ENCODE assay signal across 22 mouse cellular contexts in genomic region chr7:80449620-80450091, GRCm38 (mm10). TPM values are rescaled to one million over a fixed set of nuclear protein-coding genes. Genes with fewer than 3 reads are reported as not detected.
DNase-seq lines count a peak whose midpoint lies in the region; ATAC-seq and TF ChIP-seq lines count a peak whose summit lies in the region.
"Had no signal": no experiment of that assay in that cellular context is flagged by ENCODE, and none has a peak within 500 bp of the region (broad histone marks: within the 10 kb centered on the region; RNA-seq: fewer than 3 reads in every experiment).

No protein-coding gene starts in this region.

- H3K27me3 ChIP-seq in heart, embryonic 10.5 days (ENCODE audit: insufficient read depth, poor library complexity, severe bottlenecking) = no peaks in the 10 kb centered on the region
- H3K27me3 ChIP-seq in lung, postnatal 0 days (replicated peaks; ENCODE audit: insufficient read depth, low read length) = no peaks in the 10 kb centered on the region
- H3K27me3 ChIP-seq: embryonic facial prominence, embryonic 13.5 days; midbrain, embryonic 12.5 days; stomach, embryonic 15.5 days had no signal

- WGBS in heart, embryonic 10.5 days = 39% methylated on average over 6 of the region's 6 CpGs
- 66% methylated on average over 6 of the region's 6 CpGs for WGBS in lung, postnatal 0 days

- H3K9ac ChIP-seq in lung, postnatal 0 days (replicated peaks; ENCODE audit: low read depth) = no peak overlapping the region
- H3K9ac ChIP-seq: embryonic facial prominence, embryonic 13.5 days; hindbrain, embryonic 14.5 days; midbrain, embryonic 12.5 days; stomach, embryonic 15.5 days had no signal

- no peak for DNase-seq in heart, embryonic 10.5 days (ENCODE audit: low spot score)
- no peak for DNase-seq in heart, adult 18-20 months
- peak; percentile 11 for DNase-seq in thymus, postnatal 14 days
- no peak for DNase-seq in thymus, postnatal 25 days
- peak; percentile 32 to 45 for DNase-seq in natural killer cell, adult 2 months (ENCODE audit: low spot score in 2 of 2)
- DNase-seq in cerebellum, postnatal 10 days = no peak
- no peak for DNase-seq in lung, postnatal 0 days (ENCODE audit: low spot score)
- DNase-seq: cerebellum, adult 18-20 months; heart, postnatal 10 days; kidney, adult 11 months; kidney, postnatal 10 days; lung, postnatal 36 days; right cerebral cortex, adult 18-20 months; spleen, adult 18-20 months had no signal

- H3K36me3 ChIP-seq in heart, embryonic 10.5 days = peaks cover 23% of the 10 kb centered on the region
- H3K36me3 ChIP-seq in lung, postnatal 0 days (ENCODE audit: insufficient read depth, low read length) = no peaks in the 10 kb centered on the region
- H3K36me3 ChIP-seq: stomach, embryonic 15.5 days had no signal

- H3K4me2 ChIP-seq in lung, postnatal 0 days (replicated peaks; ENCODE audit: low read depth, low read length) = no peak overlapping the region
- H3K4me2 ChIP-seq: embryonic facial prominence, embryonic 13.5 days; hindbrain, embryonic 14.5 days; midbrain, embryonic 12.5 days; stomach, embryonic 15.5 days had no signal

- no peak overlapping the region for H3K4me3 ChIP-seq in heart, embryonic 10.5 days
- H3K4me3 ChIP-seq in lung, postnatal 0 days (ENCODE audit: low read depth, low read length) = no peak overlapping the region
- H3K4me3 ChIP-seq: embryonic facial prominence, embryonic 13.5 days; left cerebral cortex, adult 2 months; limb, embryonic 10.5 days; midbrain, embryonic 12.5 days; myocyte; stomach, embryonic 15.5 days had no signal

- TF ChIP-seq EP300 in lung, postnatal 0 days (IDR thresholded peaks at IDR 0.05) = no peak

- peak; percentile 90 for ATAC-seq in inflammation-experienced regulatory T-cells, adult 6 months
- no peak for ATAC-seq in lung, postnatal 0 days

- no peak for TF ChIP-seq CTCF in lung, postnatal 0 days (IDR thresholded peaks at IDR 0.05)

- peak overlapping the region; percentile 43 for H3K27ac ChIP-seq in heart, embryonic 10.5 days
- no peak overlapping the region for H3K27ac ChIP-seq in lung, postnatal 0 days (ENCODE audit: low read length)
- H3K27ac ChIP-seq: embryonic facial prominence, embryonic 13.5 days; hindbrain, embryonic 14.5 days; left cerebral cortex, adult 2 months; limb, embryonic 10.5 days; midbrain, embryonic 12.5 days; stomach, embryonic 15.5 days had no signal

- peaks cover 60% of the 10 kb centered on the region for H3K4me1 ChIP-seq in heart, embryonic 10.5 days
- peaks cover 9% of the 10 kb centered on the region; the same call in 1 of the 2 replicates for H3K4me1 ChIP-seq in lung, postnatal 0 days (ENCODE audit: insufficient read depth, low read depth, low read length)
- H3K4me1 ChIP-seq: midbrain, embryonic 12.5 days had no signal

- H3K9me3 ChIP-seq in heart, embryonic 10.5 days = no peaks in the 10 kb centered on the region
- no peaks in the 10 kb centered on the region for H3K9me3 ChIP-seq in lung, postnatal 0 days (ENCODE audit: low read length)
- H3K9me3 ChIP-seq: embryonic facial prominence, embryonic 13.5 days; limb, embryonic 10.5 days; midbrain, embryonic 12.5 days; stomach, embryonic 15.5 days had no signal

RNA-seq across cellular contexts. Expression of gene Furin, which starts 44.4 kb away (rescaled TPM):
- polyA plus RNA-seq in heart, embryonic 10.5 days (2016; fragmentation: Nextera tagmentation; extraction: Ambion mirVana) = 18.1 and 20.7 TPM in 2 replicates
- total RNA-seq in heart, adult 18-20 months (2021) = 100 to 1,000 TPM; 103 to 114 TPM
- 10 to 100 TPM in 1 of 3 experiments, 1 to 10 TPM in 2; 8.4 to 19.1 (median 8.6) TPM for polyA plus RNA-seq in inflammation-experienced regulatory T-cells, adult 6 months (2017; shearing (Covaris generic))
- polyA plus RNA-seq in lung, postnatal 0 days (2015; fragmentation: Nextera tagmentation; extraction: Ambion mirVana) = 24.4 and 27.3 TPM in 2 replicates

Comparison
In these comparisons a context has a peak if more than half of its experiments do, and no peak if none do; other contexts are left out.
1. DNase-seq: peak in thymus, postnatal 14 days (single experiment) and natural killer cell, adult 2 months (2 of 2); none in heart, embryonic 10.5 days (single experiment), heart, adult 18-20 months (0 of 2), thymus, postnatal 25 days (single experiment), cerebellum, postnatal 10 days (0 of 2) and lung, postnatal 0 days (single experiment).